Mouse (Mus musculus) small intestine, adult 2 months (tissue): ENCODE data around the gene Kazn. TPM values are rescaled to one million over a fixed set of nuclear protein-coding genes. Genes with fewer than 3 reads are reported as not detected.
A peak's percentile ranks its signal among the peaks of the same experiment; 100 is the strongest.

Experiments used
- H3K27ac ChIP-seq: fragments of 200-500 bp; 2 replicates; pipeline ENCODE4 v1.5.1; 2012; ENCODE audit warnings: low read depth, low read length, control low read depth, inconsistent platforms; ENCODE audit not compliant: insufficient read depth
- H3K27me3 ChIP-seq: fragments of 200-500 bp; 2 replicates; pipeline ENCODE4 v1.6.1; 2012; ENCODE audit warnings: mild to moderate bottlenecking, moderate library complexity, low read length, inconsistent platforms; ENCODE audit not compliant: control insufficient read depth, insufficient read depth
- H3K36me3 ChIP-seq: fragments of 200-500 bp; 2 replicates; pipeline ENCODE4 v1.6.1; 2012; ENCODE audit warnings: mild to moderate bottlenecking, low read length, control low read depth, inconsistent platforms; ENCODE audit not compliant: control insufficient read depth, insufficient read depth
- H3K4me1 ChIP-seq: fragments of 200-500 bp; 2 replicates; pipeline ENCODE4 v1.6.1; 2012; ENCODE audit warnings: low read length, inconsistent platforms, mixed read lengths; ENCODE audit not compliant: control insufficient read depth, insufficient read depth, insufficient read length
- H3K4me3 ChIP-seq: fragments of 200-500 bp; 2 replicates; pipeline ENCODE4 v1.5.1; 2012; ENCODE audit warnings: low read depth, mild to moderate bottlenecking, control low read depth, inconsistent platforms, low read length, moderate library complexity
- CTCF ChIP-seq: fragments of 200-500 bp; IDR thresholded peaks from 2 replicates; pipeline ENCODE4 v1.5.1; 2012; ENCODE audit warnings: low read depth, mild to moderate bottlenecking, control low read depth, inconsistent platforms, low read length, moderate library complexity, mixed read lengths; ENCODE audit not compliant: insufficient replicate concordance, insufficient read length; ENCODE audit errors: extremely low read depth
- POLR2A ChIP-seq: fragments of 200-500 bp; IDR thresholded peaks from 2 replicates; pipeline ENCODE4 v1.6.1; 2012; ENCODE audit warnings: low read depth, mild to moderate bottlenecking, control low read depth, inconsistent platforms, low read length, moderate library complexity
- WGBS: fragments of 180-500 bp; shearing (Covaris S2); methylation state at CpG from one replicate; pipeline ENCODE4 v1.1.7; 2018; 5-methylcytosine and 5-hydroxymethylcytosine counted together
- polyA plus RNA-seq: library from polyadenylated mRNA; depleted of rRNA; stranded (reverse); fragments of >200 nt; gene quantifications from 2 replicates; pipeline ENCODE4 v1.2.3, GENCODE M21; 2012

Kazn gene
- polyA plus RNA-seq, 1 experiment: 15.3 TPM

GRCm38 (mm10) chr4:142077572-142078271, 161.5 kb downstream of the Kazn start:
- TF ChIP-seq CTCF (no peak), POLR2A (no peak)
- Histone ChIP-seq H3K27ac (peak overlapping the region; percentile 81), H3K4me1 (peaks cover 39% of the 10 kb centered on the region), H3K36me3 (no peaks in the 10 kb centered on the region), H3K27me3 (no peaks in the 10 kb centered on the region), H3K4me3 (no peak overlapping the region; the same call in 1 of the 2 replicates)
- WGBS: 56% methylated on average over 18 of the region's 18 CpGs

DNA sequence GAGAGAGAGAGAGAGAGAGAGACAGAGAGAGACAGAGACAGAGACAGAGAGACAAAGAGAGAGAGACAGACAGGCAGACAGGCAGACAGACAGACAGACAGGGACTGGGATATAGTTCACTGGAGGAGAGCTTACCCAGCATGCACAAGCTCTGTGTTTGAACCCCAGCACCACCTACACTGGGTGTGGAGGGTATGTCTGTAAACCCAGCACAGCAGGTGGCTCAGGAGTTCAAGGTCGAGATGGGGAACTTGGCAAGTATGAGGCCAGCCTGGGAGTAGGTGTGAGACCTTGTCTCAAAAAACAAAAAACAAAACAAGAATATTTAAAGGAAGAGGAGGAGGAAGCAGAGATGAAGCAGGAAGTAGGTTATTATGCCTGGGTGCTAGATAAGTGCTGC, 162.3 kb downstream of the Kazn start:
- Histone ChIP-seq H3K4me1 (peaks cover 33% of the 10 kb centered on the region), H3K27ac (peak overlapping the region; percentile 81), H3K27me3 (no peaks in the 10 kb centered on the region), H3K36me3 (no peaks in the 10 kb centered on the region), H3K4me3 (no peak overlapping the region)
- WGBS: 33% methylated on average over 1 of the region's 1 CpGs
- TF ChIP-seq CTCF (no peak), POLR2A (no peak)

GRCm38 (mm10) chr4:142075931-142076330, 163.3 kb downstream of the Kazn start:
- WGBS: 74% methylated on average over 11 of the region's 11 CpGs
- Histone ChIP-seq H3K4me1 (peaks cover 31% of the 10 kb centered on the region), H3K27ac (no peak overlapping the region), H3K4me3 (no peak overlapping the region), H3K27me3 (no peaks in the 10 kb centered on the region), H3K36me3 (no peaks in the 10 kb centered on the region)
- no peak for TF ChIP-seq CTCF
- TF ChIP-seq POLR2A: no peak

DNA sequence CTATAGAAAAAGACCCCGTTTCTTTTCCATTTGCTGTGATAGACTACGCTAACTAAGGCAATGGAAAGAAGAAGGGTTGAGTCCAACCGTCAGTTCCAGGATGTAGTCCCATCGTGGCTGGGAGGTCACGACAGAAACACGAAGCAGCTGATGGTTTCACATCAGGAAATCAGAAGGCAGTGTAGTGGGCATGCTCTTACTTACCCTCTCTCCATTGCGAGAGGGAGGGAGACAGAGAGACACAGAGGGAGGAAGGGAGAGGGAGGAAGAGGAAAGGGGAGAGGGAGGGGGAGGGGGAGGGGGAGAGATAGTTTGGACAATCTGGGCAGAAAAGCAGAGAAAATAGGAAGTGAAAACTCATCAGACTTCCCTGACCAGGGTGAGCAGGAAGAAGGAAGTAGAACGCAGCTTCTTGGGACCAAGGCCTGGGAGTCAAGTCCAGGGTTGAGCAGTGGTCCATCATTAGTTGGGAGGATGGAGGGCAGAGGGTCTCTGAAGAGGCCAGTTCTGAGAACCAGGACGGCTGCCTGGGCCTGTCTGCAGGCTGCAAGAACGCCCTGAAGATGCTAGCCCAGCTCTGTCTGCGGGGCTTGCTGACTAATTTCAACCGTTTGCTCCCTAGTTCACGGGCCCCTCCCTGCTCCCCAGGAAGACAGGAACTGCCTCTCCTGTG, 165.0 kb downstream of the Kazn start:
- Histone ChIP-seq H3K36me3 (no peaks in the 10 kb centered on the region), H3K4me3 (no peak overlapping the region), H3K27me3 (no peaks in the 10 kb centered on the region), H3K27ac (peak overlapping the region; percentile 41; the same call in 1 of the 2 replicates), H3K4me1 (peaks cover 32% of the 10 kb centered on the region)
- 59% methylated on average over 13 of the region's 13 CpGs for WGBS
- no peak for TF ChIP-seq CTCF
- no peak for TF ChIP-seq POLR2A

DNA sequence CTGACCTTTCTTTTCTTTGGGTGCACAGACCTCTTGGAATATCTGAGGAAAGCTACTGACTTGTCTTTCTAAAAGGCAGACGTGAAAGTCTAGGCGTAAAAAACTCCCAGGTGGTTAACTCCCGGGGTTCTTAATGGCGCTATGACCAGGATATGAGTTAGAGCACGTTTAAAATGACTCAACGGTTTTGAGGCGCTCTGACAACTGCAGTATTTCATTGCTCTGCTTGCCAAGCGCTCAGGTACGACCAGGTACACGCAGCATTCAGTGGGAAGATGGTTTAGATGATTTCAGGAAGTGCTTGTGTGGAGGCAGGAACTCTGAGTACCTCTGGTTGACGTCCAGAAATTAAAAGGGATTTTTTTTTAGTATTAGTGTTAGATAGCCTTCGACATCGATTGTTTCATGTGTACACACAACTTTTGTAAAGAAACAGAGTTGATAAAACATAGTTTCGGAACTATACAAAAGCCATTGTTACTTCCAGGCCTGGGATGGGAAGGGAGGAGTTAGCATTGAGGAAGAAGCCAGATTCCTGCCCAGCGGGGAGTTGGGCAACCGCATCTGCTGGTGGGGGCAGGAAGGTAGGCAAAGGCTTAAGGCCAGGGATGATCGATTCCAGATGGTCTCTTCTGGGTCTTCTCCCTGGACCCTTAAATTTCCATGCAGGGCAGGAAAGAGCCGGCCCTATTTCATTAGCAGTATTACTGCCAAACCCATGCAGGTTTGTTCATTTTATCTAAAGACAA, 167.8 kb downstream of the Kazn start:
- WGBS: 13% methylated on average over 18 of the region's 18 CpGs

DNA sequence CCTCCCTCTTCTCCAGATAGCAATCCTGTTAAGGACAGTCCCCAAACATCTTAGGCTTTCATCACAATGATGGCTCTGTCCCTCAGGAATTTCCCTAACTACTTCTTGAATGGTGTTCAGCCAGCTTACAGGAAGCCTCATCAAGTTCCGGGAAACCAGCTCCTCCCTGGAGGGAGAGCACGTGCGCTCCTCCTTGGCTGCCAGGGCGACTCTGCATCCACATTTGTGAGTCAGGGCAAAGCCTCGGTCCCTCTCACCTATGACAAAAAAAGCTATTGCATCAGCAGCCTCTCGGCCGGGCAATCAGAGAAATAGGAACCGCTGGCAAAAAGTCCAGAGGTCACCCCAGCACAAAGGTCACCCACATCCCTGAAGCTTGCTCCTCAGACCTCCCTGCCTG, 168.4 kb downstream of the Kazn start:
- Histone ChIP-seq H3K4me1 (peaks cover 23% of the 10 kb centered on the region), H3K27me3 (no peaks in the 10 kb centered on the region), H3K27ac (peak overlapping the region; percentile 65), H3K36me3 (peaks cover 8% of the 10 kb centered on the region), H3K4me3 (no peak overlapping the region)
- 11% methylated on average over 8 of the region's 8 CpGs for WGBS
- no peak for TF ChIP-seq CTCF
- TF ChIP-seq POLR2A: no peak

More for the DNA sequence above, 167.8 kb downstream of the Kazn start:
- Histone ChIP-seq H3K4me1 (peaks cover 20% of the 10 kb centered on the region), H3K27me3 (no peaks in the 10 kb centered on the region), H3K27ac (peak overlapping the region; percentile 65), H3K36me3 (peaks cover 8% of the 10 kb centered on the region), H3K4me3 (no peak overlapping the region)
- TF ChIP-seq POLR2A (no peak), CTCF (no peak)

DNA sequence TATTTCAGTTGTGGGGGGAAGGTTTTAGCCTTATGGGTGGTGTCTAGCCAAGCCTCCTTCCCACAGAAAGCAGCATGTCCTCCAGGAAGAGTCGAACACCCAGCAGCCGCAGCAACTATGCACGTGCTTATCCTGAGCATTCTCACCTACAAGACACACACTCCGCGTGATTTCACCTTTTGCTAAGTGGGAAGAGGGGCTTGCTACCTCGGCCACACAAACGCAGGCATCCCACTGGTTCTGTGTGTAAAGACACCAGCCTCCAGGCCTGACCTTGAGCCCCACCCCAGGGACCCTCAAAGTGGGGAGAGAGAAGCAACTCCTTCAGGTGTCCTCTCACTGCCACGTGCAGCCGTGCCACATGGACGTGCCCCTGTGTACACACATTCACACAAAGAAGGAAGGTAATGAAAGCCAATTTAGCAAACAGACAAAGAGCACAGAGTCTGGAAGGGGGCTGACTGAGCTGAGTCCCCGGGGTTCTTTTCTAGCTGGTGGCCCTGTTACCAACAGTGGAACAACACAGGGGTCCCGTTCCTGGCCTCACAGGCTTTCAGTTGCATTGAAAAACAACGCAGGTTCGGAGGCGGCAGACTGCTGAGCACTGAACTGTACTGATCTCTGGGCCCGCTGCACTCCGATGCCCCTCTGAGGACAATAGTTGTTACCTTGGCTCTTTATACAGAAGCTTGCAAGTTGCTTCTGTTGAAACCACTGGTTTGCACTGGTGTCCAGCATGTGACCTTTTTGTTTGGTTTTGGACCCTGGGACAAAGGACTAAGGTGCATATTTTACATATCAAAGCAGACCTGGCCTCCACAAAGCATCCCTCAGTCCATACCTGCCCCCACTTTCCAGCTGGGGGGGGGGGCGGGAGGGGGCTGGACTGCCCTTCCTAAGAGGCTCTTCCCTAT, 170.0 kb downstream of the Kazn start:
- Histone ChIP-seq H3K27ac (no peak overlapping the region), H3K4me3 (no peak overlapping the region), H3K27me3 (no peaks in the 10 kb centered on the region), H3K36me3 (peaks cover 8% of the 10 kb centered on the region), H3K4me1 (peaks cover 28% of the 10 kb centered on the region)
- TF ChIP-seq POLR2A (no peak), CTCF (no peak)
- 83% methylated on average over 18 of the region's 18 CpGs for WGBS
